Mouse (Mus musculus): Measurements from ENCODE around the gene Olfr1511.

DNA sequence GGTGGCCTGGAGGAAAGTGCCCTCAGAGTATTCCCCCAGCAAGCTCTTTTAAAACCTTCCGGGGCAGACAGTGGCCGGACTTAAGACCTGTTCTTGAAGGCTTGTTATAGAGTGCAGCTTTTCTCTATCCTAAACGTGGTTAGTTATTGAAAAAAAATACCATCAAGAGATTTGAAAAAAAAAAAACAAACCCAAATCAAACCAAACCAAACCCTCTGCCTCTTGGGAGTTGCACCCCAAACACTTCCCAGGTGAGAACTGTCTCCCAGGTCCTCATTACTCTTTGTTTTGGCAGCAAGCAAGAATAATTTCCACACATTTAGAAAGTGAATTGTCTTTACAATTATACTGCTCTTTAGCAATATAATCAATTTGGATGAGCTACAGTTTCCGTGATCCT, at the start of gene Olfr1511:
- TF ChIP-seq CTCF (conservative IDR thresholded peaks at IDR 0.05; ENCODE audit: insufficient read depth, insufficient read length, low read depth, low read length) (no peak), POLR2A (IDR thresholded peaks at IDR 0.05; ENCODE audit: low read depth, low read length) (no peak)

All from kidney, adult 2 months (tissue).